Mouse (Mus musculus) T-cell, adult 66 days (primary cell): Measurements from ENCODE around the gene Tdrd9. TPM values are rescaled to one million over a fixed set of nuclear protein-coding genes. Genes with fewer than 3 reads are reported as not detected.

Experiments used
- total RNA-seq, 2 experiments: library from RNA; stranded (reverse); gene quantifications; 3 replicates in 1 of 2; 4 replicates in 1 of 2; pipeline ENCODE4 v1.2.4; 2023

Gene Tdrd9
- under 1 TPM in 1 of 2 experiments, not detected in 1; 0.18 TPM for total RNA-seq

GRCm38 (mm10) chr12:111971231-111971686, at the start of gene Tdrd9:
Gene Tdrd9 (plus strand): TSS chr12:111971559.

GRCm38 (mm10) chr12:111966683-111967173, 4.6 kb upstream of the Tdrd9 start, which contains the start of gene Atp5mpl:
Gene Atp5mpl (minus strand): TSS chr12:111966977.

GRCm38 (mm10) chr12:111980887-111981367, 9.6 kb downstream of the Tdrd9 start, which contains the start of gene Rd3l:
Gene Rd3l (minus strand): TSS chr12:111981317.

GRCm38 (mm10) chr12:112106541-112106971, 135.2 kb downstream of the Tdrd9 start, which contains the start of gene Aspg:
Gene Aspg (plus strand): TSS chr12:112106679.

Other genes starting within 250 kb of the Tdrd9 start
- gene Klc1, start 212.7 kb upstream of the Tdrd9 start, total RNA-seq: 10 to 100 TPM; 86.7 to 87.2 TPM
- 1 to 10 TPM; 2.0 to 4.2 TPM for gene Xrcc3, start 157.7 kb upstream of the Tdrd9 start, total RNA-seq
- 1 to 10 TPM; 1.8 to 2.8 TPM for gene Zfyve21, start 157.4 kb upstream of the Tdrd9 start, total RNA-seq
- gene Ppp1r13b, start 63.4 kb upstream of the Tdrd9 start, total RNA-seq: 10 to 100 TPM; 56.7 to 58.9 TPM
- 100 to 1,000 TPM; 206 to 238 TPM for gene Atp5mpl, start 4.6 kb upstream of the Tdrd9 start, total RNA-seq
- not detected for gene Rd3l, start 9.8 kb downstream of the Tdrd9 start, total RNA-seq
- gene Aspg, start 135.1 kb downstream of the Tdrd9 start, total RNA-seq: not detected
- gene Kif26a, start 174.6 kb downstream of the Tdrd9 start, total RNA-seq: not detected